Mouse (Mus musculus) heart, adult 2 months (tissue): ENCODE data around the gene Gm364.

Source experiments
- CTCF ChIP-seq: fragments of 200-600 bp; IDR thresholded peaks from 2 replicates; pipeline ENCODE4 v1.8.1; 2022; ENCODE audit warnings: antibody characterized with exemption, mild to moderate bottlenecking, moderate library complexity
- POLR2A ChIP-seq: fragments of 200-500 bp; IDR thresholded peaks from 2 replicates; pipeline ENCODE4 v1.6.1; 2011; ENCODE audit warnings: mild to moderate bottlenecking, low read depth, low read length, control low read depth; ENCODE audit not compliant: insufficient read depth

GRCm38 (mm10) chrX:57380915-57381314 is 28.0 kb upstream of the Gm364 start:
- TF ChIP-seq CTCF: no peak
- TF ChIP-seq POLR2A: no peak
